Mouse (Mus musculus): ENCODE measurements around the gene Sept3. TPM values are rescaled to one million over a fixed set of nuclear protein-coding genes. Genes with fewer than 3 reads are reported as not detected.

Sept3 gene
- polyA plus RNA-seq, 1 experiment from 2014 or later = 0.32 TPM

DNA sequence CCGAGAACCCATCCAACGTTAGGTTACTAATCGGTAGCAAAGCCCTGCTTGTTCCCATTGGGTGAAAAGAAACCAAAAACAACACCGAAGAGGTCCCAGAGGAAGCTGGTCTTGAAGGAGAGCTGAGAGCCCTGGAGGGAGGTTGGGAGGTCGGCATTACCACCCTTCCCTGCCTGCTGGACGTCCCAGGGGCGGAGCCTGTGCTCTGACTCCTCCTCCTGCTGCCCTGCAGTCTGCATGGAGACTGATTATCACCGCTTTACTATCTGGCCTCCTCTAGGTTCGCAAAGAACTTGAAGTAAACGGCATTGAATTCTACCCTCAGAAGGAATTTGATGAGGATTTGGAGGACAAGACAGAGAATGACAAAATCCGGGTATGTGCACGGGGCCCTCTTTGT, 11.5 kb downstream of the Sept3 start:
- H3K9me3 ChIP-seq (replicated peaks; ENCODE audit: control insufficient read depth, low read length) = no peaks in the 10 kb centered on the region
- H3K36me3 ChIP-seq (ENCODE audit: control insufficient read depth, insufficient read depth) = no peaks in the 10 kb centered on the region
- no peaks in the 10 kb centered on the region for H3K27me3 ChIP-seq (ENCODE audit: control insufficient read depth, insufficient read depth, low read depth, low read length)
- H3K4me3 ChIP-seq (ENCODE audit: low read depth, low read length) = no peak overlapping the region
- no peak overlapping the region for H3K27ac ChIP-seq (ENCODE audit: low read length)
- WGBS (ENCODE audit: insufficient replicate concordance) = 32% methylated on average over 12 of the region's 12 CpGs
- no peak overlapping the region for H3K9ac ChIP-seq (ENCODE audit: low read depth, low read length)
- no peak overlapping the region for H3K4me2 ChIP-seq (ENCODE audit: low read depth, low read length)
- no peak for ATAC-seq (ENCODE audit: low read depth)
- H3K4me1 ChIP-seq (ENCODE audit: control insufficient read depth, low read depth, low read length) = peaks cover 5% of the 10 kb centered on the region; the same call in 1 of the 2 replicates

- no peak overlapping the region for H3K9ac ChIP-seq (ENCODE audit: low read depth, low read length)
- H3K27ac ChIP-seq (ENCODE audit: low read length) = no peak overlapping the region
- H3K36me3 ChIP-seq (ENCODE audit: control insufficient read depth, insufficient read depth) = no peaks in the 10 kb centered on the region
- ATAC-seq (ENCODE audit: low read depth) = no peak
- H3K9me3 ChIP-seq (replicated peaks; ENCODE audit: control insufficient read depth, low read length) = no peaks in the 10 kb centered on the region
- H3K4me3 ChIP-seq (ENCODE audit: low read depth, low read length) = no peak overlapping the region
- no peak overlapping the region for H3K4me2 ChIP-seq (ENCODE audit: low read depth, low read length)
- H3K4me1 ChIP-seq (ENCODE audit: control insufficient read depth, low read depth, low read length) = peaks cover 7% of the 10 kb centered on the region
- 59% methylated on average over 7 of the region's 7 CpGs for WGBS (ENCODE audit: insufficient replicate concordance)
- H3K27me3 ChIP-seq (ENCODE audit: control insufficient read depth, insufficient read depth, low read depth, low read length) = peaks cover 8% of the 10 kb centered on the region
Observed at GRCm38 (mm10) chr15:82290252-82290651, 15.6 kb downstream of the Sept3 start.

- Histone ChIP-seq H3K4me3 (ENCODE audit: low read depth, low read length) (no peak overlapping the region), H3K36me3 (ENCODE audit: control insufficient read depth, insufficient read depth) (no peaks in the 10 kb centered on the region), H3K4me1 (ENCODE audit: control insufficient read depth, low read depth, low read length) (peaks cover 5% of the 10 kb centered on the region), H3K9me3 (replicated peaks; ENCODE audit: control insufficient read depth, low read length) (no peaks in the 10 kb centered on the region), H3K4me2 (ENCODE audit: low read depth, low read length) (no peak overlapping the region), H3K27ac (ENCODE audit: low read length) (no peak overlapping the region), H3K27me3 (ENCODE audit: control insufficient read depth, insufficient read depth, low read depth, low read length) (peaks cover 8% of the 10 kb centered on the region), H3K9ac (ENCODE audit: low read depth, low read length) (no peak overlapping the region)
- ATAC-seq (ENCODE audit: low read depth) = no peak
- 33% methylated on average over 5 of the region's 5 CpGs for WGBS (ENCODE audit: insufficient replicate concordance)
Observed at GRCm38 (mm10) chr15:82292851-82293250, 18.2 kb downstream of the Sept3 start.

- Histone ChIP-seq H3K36me3 (ENCODE audit: control insufficient read depth, insufficient read depth) (no peaks in the 10 kb centered on the region), H3K4me1 (ENCODE audit: control insufficient read depth, low read depth, low read length) (peaks cover 5% of the 10 kb centered on the region), H3K4me3 (ENCODE audit: low read depth, low read length) (no peak overlapping the region), H3K9ac (ENCODE audit: low read depth, low read length) (no peak overlapping the region), H3K4me2 (ENCODE audit: low read depth, low read length) (no peak overlapping the region), H3K27me3 (ENCODE audit: control insufficient read depth, insufficient read depth, low read depth, low read length) (peaks cover 8% of the 10 kb centered on the region), H3K9me3 (replicated peaks; ENCODE audit: control insufficient read depth, low read length) (no peaks in the 10 kb centered on the region), H3K27ac (ENCODE audit: low read length) (no peak overlapping the region)
- 21% methylated on average over 7 of the region's 7 CpGs for WGBS (ENCODE audit: insufficient replicate concordance)
- ATAC-seq (ENCODE audit: low read depth) = no peak
Observed at GRCm38 (mm10) chr15:82293271-82293711, 18.6 kb downstream of the Sept3 start.

- no peak overlapping the region for H3K9ac ChIP-seq (ENCODE audit: low read depth, low read length)
- no peak overlapping the region for H3K27ac ChIP-seq (ENCODE audit: low read length)
- H3K9me3 ChIP-seq (replicated peaks; ENCODE audit: control insufficient read depth, low read length) = no peaks in the 10 kb centered on the region
- peaks cover 8% of the 10 kb centered on the region for H3K27me3 ChIP-seq (ENCODE audit: control insufficient read depth, insufficient read depth, low read depth, low read length)
- H3K36me3 ChIP-seq (ENCODE audit: control insufficient read depth, insufficient read depth) = no peaks in the 10 kb centered on the region
- H3K4me2 ChIP-seq (ENCODE audit: low read depth, low read length) = no peak overlapping the region
- H3K4me1 ChIP-seq (ENCODE audit: control insufficient read depth, low read depth, low read length) = peaks cover 5% of the 10 kb centered on the region
- H3K4me3 ChIP-seq (ENCODE audit: low read depth, low read length) = no peak overlapping the region
- 37% methylated on average over 8 of the region's 8 CpGs for WGBS (ENCODE audit: insufficient replicate concordance)
- no peak for ATAC-seq (ENCODE audit: low read depth)
Observed at GRCm38 (mm10) chr15:82294059-82294458, 19.4 kb downstream of the Sept3 start.

GRCm38 (mm10) chr15:82298764-82299561, 24.3 kb downstream of the Sept3 start, which contains the start of gene Wbp2nl:
TSS of gene Wbp2nl (plus strand) at chr15:82298954.
- no peaks in the 10 kb centered on the region for H3K9me3 ChIP-seq (replicated peaks; ENCODE audit: control insufficient read depth, low read length)
- peaks cover 5% of the 10 kb centered on the region for H3K4me1 ChIP-seq (ENCODE audit: control insufficient read depth, low read depth, low read length)
- H3K27me3 ChIP-seq (ENCODE audit: control insufficient read depth, insufficient read depth, low read depth, low read length) = no peaks in the 10 kb centered on the region; the same call in 1 of the 2 replicates
- no peak within 1 kb of the TSS for H3K4me3 ChIP-seq (ENCODE audit: low read depth, low read length)
- no peak within 1 kb of the TSS for H3K27ac ChIP-seq (ENCODE audit: low read length)
- no peak within 1 kb of the TSS for H3K9ac ChIP-seq (ENCODE audit: low read depth, low read length)
- no peaks in the 10 kb centered on the region for H3K36me3 ChIP-seq (ENCODE audit: control insufficient read depth, insufficient read depth)
- ATAC-seq (ENCODE audit: low read depth) = no peak
- WGBS (ENCODE audit: insufficient replicate concordance) = 54% methylated on average over 39 of the region's 39 CpGs
- H3K4me2 ChIP-seq (ENCODE audit: low read depth, low read length) = 0 out of 2 replicates have a peak within 1 kb of the TSS, but pooled peaks have one; percentile 23

DNA sequence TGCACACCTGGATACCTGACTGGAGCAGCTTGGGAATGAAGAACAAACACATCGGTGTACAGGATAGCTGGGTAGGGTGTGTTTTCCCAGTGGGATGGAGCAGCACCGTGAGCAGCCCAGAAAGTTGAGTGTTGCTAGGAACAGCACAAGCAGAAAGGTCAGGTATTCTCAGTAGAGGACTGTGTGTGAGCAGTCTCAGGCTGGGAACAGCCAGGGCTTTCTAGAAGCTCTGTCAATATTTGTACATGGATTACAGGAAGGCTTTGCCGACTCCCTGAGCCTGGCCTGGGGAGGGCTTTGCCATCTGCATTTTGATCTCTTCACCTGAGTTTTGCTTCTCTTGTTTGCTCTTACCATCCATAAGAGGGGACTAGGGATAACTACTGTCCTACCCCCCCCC, 32.4 kb downstream of the Sept3 start:
- ATAC-seq (ENCODE audit: low read depth) = peak; percentile 70; the same call in 1 of the 2 replicates
- Histone ChIP-seq H3K36me3 (ENCODE audit: control insufficient read depth, insufficient read depth) (no peaks in the 10 kb centered on the region), H3K27me3 (ENCODE audit: control insufficient read depth, insufficient read depth, low read depth, low read length) (no peaks in the 10 kb centered on the region), H3K9ac (ENCODE audit: low read depth, low read length) (no peak overlapping the region), H3K4me2 (ENCODE audit: low read depth, low read length) (no peak overlapping the region), H3K4me1 (ENCODE audit: control insufficient read depth, low read depth, low read length) (peaks cover 2% of the 10 kb centered on the region; the same call in 1 of the 2 replicates), H3K27ac (ENCODE audit: low read length) (no peak overlapping the region), H3K9me3 (replicated peaks; ENCODE audit: control insufficient read depth, low read length) (no peaks in the 10 kb centered on the region), H3K4me3 (ENCODE audit: low read depth, low read length) (no peak overlapping the region)
- 69% methylated on average over 3 of the region's 3 CpGs for WGBS (ENCODE audit: insufficient replicate concordance)

GRCm38 (mm10) chr15:82308416-82308815, 33.7 kb downstream of the Sept3 start:
- no peak overlapping the region for H3K27ac ChIP-seq (ENCODE audit: low read length)
- WGBS (ENCODE audit: insufficient replicate concordance) = 67% methylated on average over 3 of the region's 3 CpGs
- no peak overlapping the region for H3K4me2 ChIP-seq (ENCODE audit: low read depth, low read length)
- ATAC-seq (ENCODE audit: low read depth) = no peak
- no peaks in the 10 kb centered on the region for H3K36me3 ChIP-seq (ENCODE audit: control insufficient read depth, insufficient read depth)
- H3K4me3 ChIP-seq (ENCODE audit: low read depth, low read length) = no peak overlapping the region
- H3K4me1 ChIP-seq (ENCODE audit: control insufficient read depth, low read depth, low read length) = peaks cover 2% of the 10 kb centered on the region; the same call in 1 of the 2 replicates
- no peaks in the 10 kb centered on the region for H3K9me3 ChIP-seq (replicated peaks; ENCODE audit: control insufficient read depth, low read length)
- H3K9ac ChIP-seq (ENCODE audit: low read depth, low read length) = no peak overlapping the region
- no peaks in the 10 kb centered on the region for H3K27me3 ChIP-seq (ENCODE audit: control insufficient read depth, insufficient read depth, low read depth, low read length)

- Histone ChIP-seq H3K9me3 (replicated peaks; ENCODE audit: control insufficient read depth, low read length) (no peaks in the 10 kb centered on the region), H3K36me3 (ENCODE audit: control insufficient read depth, insufficient read depth) (no peaks in the 10 kb centered on the region), H3K27ac (ENCODE audit: low read length) (no peak overlapping the region), H3K9ac (ENCODE audit: low read depth, low read length) (no peak overlapping the region), H3K27me3 (ENCODE audit: control insufficient read depth, insufficient read depth, low read depth, low read length) (no peaks in the 10 kb centered on the region), H3K4me1 (ENCODE audit: control insufficient read depth, low read depth, low read length) (no peaks in the 10 kb centered on the region; the same call in 1 of the 2 replicates), H3K4me2 (ENCODE audit: low read depth, low read length) (no peak overlapping the region), H3K4me3 (ENCODE audit: low read depth, low read length) (no peak overlapping the region)
- no peak for ATAC-seq (ENCODE audit: low read depth)
- 63% methylated on average over 6 of the region's 6 CpGs for WGBS (ENCODE audit: insufficient replicate concordance)
Observed at GRCm38 (mm10) chr15:82317839-82318238, 43.1 kb downstream of the Sept3 start.
